Mouse (Mus musculus): ENCODE measurements around the gene Siah2.

Gene Siah2

GRCm38 (mm10) chr3:58695044-58695443 lies 2.8 kb upstream of the Siah2 start:
- DNase-seq (ENCODE audit: low spot score), result no peak

- no peak for DNase-seq (ENCODE audit: low spot score)
Measured at GRCm38 (mm10) chr3:58693331-58693730, 1.1 kb upstream of the Siah2 start.

- peak; percentile 12 for DNase-seq (ENCODE audit: low spot score)
Measured at GRCm38 (mm10) chr3:58691374-58691939, 743 bp downstream of the Siah2 start.

GRCm38 (mm10) chr3:58690619-58691373 lies 1.4 kb downstream of the Siah2 start:
- peak; percentile 25 for DNase-seq (ENCODE audit: low spot score)

- DNase-seq (ENCODE audit: low spot score), result no peak
Measured at GRCm38 (mm10) chr3:58689721-58690120, 2.5 kb downstream of the Siah2 start.

- DNase-seq (ENCODE audit: low spot score), result no peak
Measured at GRCm38 (mm10) chr3:58689105-58689504, 3.1 kb downstream of the Siah2 start.

GRCm38 (mm10) chr3:58688551-58688950 lies 3.6 kb downstream of the Siah2 start:
- no peak for DNase-seq (ENCODE audit: low spot score)

GRCm38 (mm10) chr3:58686922-58687284 lies 5.3 kb downstream of the Siah2 start:
- DNase-seq (ENCODE audit: low spot score), result no peak

- no peak for DNase-seq (ENCODE audit: low spot score)
Measured at GRCm38 (mm10) chr3:58686206-58686921, 5.8 kb downstream of the Siah2 start.

- no peak for DNase-seq (ENCODE audit: low spot score)
Measured at GRCm38 (mm10) chr3:58685396-58685795, 6.8 kb downstream of the Siah2 start.

- no peak for DNase-seq (ENCODE audit: low spot score)
Measured at GRCm38 (mm10) chr3:58683346-58683745, 8.9 kb downstream of the Siah2 start.

GRCm38 (mm10) chr3:58682336-58682735 lies 9.9 kb downstream of the Siah2 start:
- no peak for DNase-seq (ENCODE audit: low spot score)

- DNase-seq (ENCODE audit: low spot score), result no peak
Measured at GRCm38 (mm10) chr3:58681831-58682230, 10.4 kb downstream of the Siah2 start.

GRCm38 (mm10) chr3:58680943-58681637 lies 11.1 kb downstream of the Siah2 start:
- DNase-seq (ENCODE audit: low spot score), result no peak

GRCm38 (mm10) chr3:58679996-58680395 lies 12.2 kb downstream of the Siah2 start:
- no peak for DNase-seq (ENCODE audit: low spot score)

GRCm38 (mm10) chr3:58678905-58679304 lies 13.3 kb downstream of the Siah2 start:
- no peak for DNase-seq (ENCODE audit: low spot score)

GRCm38 (mm10) chr3:58678384-58678783 lies 13.8 kb downstream of the Siah2 start:
- no peak for DNase-seq (ENCODE audit: low spot score)

- DNase-seq (ENCODE audit: low spot score), result no peak
Measured at GRCm38 (mm10) chr3:58677615-58678014, 14.6 kb downstream of the Siah2 start.

GRCm38 (mm10) chr3:58673295-58673694 lies 18.9 kb downstream of the Siah2 start:
- DNase-seq (ENCODE audit: low spot score), result no peak

- DNase-seq (ENCODE audit: low spot score), result no peak
Measured at GRCm38 (mm10) chr3:58672481-58673183, 19.6 kb downstream of the Siah2 start.

- DNase-seq (ENCODE audit: low spot score), result no peak
Measured at GRCm38 (mm10) chr3:58671616-58672250, 20.5 kb downstream of the Siah2 start.

Measured in ovary, adult 18-20 months (tissue).